Mouse (Mus musculus) lung, adult 2 months (tissue): ENCODE measurements at regions not wholly inside any gene's neighbourhood (a gene's known extent, or its start where the extent isn't known, plus 50 kb on each side); places are given as distances from the start of the nearest gene placed in this dataset.

Source experiments
- CTCF ChIP-seq: fragments of 200-500 bp; IDR thresholded peaks from 2 replicates; pipeline ENCODE4 v1.5.1; 2011; ENCODE audit warnings: mild to moderate bottlenecking, low read length, control low read depth; ENCODE audit not compliant: insufficient read depth
- POLR2A ChIP-seq: fragments of 200-500 bp; IDR thresholded peaks from 2 replicates; pipeline ENCODE4 v1.6.1; 2011; ENCODE audit warnings: low read depth, mild to moderate bottlenecking, control low read depth, low read length, borderline replicate concordance; ENCODE audit errors: extremely low read depth

- no peak for TF ChIP-seq CTCF
- TF ChIP-seq POLR2A: no peak
Observed at GRCm38 (mm10) chr13:111936081-111936857, 127.5 kb upstream of the Map3k1 start.
